Comparison of ENCODE assay signal across 8 mouse cellular contexts in the genomic region with DNA sequence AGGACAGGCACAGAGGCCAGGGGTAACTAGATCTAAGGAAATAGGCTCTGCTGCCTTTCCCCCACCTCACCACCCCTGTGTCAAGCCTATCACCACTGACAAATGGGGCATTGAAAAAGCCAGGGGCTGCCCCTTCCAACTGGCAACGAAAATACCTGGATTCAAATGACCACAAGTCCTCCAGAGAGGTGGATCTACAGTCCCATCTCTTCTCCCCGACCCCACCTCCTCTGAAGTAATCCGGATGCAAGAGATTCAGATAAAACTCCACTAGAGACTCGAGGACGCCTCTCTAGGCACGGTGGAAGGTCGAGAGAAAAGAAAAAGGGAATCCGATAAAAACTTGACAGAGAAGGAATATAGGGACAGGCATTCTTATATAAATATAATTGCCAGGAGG. TPM values are rescaled to one million over a fixed set of nuclear protein-coding genes. Genes with fewer than 3 reads are reported as not detected.
DNase-seq lines count a peak whose midpoint lies in the region; ATAC-seq and TF ChIP-seq lines count a peak whose summit lies in the region.

No protein-coding gene starts in this region.

- H3K27ac ChIP-seq in layer of hippocampus, adult 2 months, result peak overlapping the region; percentile 97
- no peak overlapping the region; the same call in 1 of the 2 replicates for H3K27ac ChIP-seq in embryonic facial prominence, embryonic 11.5 days (replicated peaks; ENCODE audit: low read depth, low read length)
- H3K27ac ChIP-seq in hindbrain, postnatal 0 days, result peak overlapping the region; percentile 98; the same call in 1 of the 2 replicates
- peak overlapping the region; percentile 92; the same call in 1 of the 2 replicates for H3K27ac ChIP-seq in neural tube, embryonic 11.5 days (ENCODE audit: low read depth, low read length)

- no peaks in the 10 kb centered on the region for H3K36me3 ChIP-seq in embryonic facial prominence, embryonic 11.5 days (replicated peaks; ENCODE audit: control insufficient read depth, insufficient read depth, low read depth, low read length)
- no peaks in the 10 kb centered on the region for H3K36me3 ChIP-seq in hindbrain, postnatal 0 days (ENCODE audit: insufficient read depth, low read length)
- H3K36me3 ChIP-seq in neural tube, embryonic 11.5 days (ENCODE audit: control insufficient read depth, insufficient read depth, low read length), result peaks cover 2% of the 10 kb centered on the region; the same call in 1 of the 2 replicates

- H3K27me3 ChIP-seq in embryonic facial prominence, embryonic 11.5 days (ENCODE audit: control insufficient read depth, insufficient read depth, low read length), result no peaks in the 10 kb centered on the region
- no peaks in the 10 kb centered on the region for H3K27me3 ChIP-seq in hindbrain, postnatal 0 days (ENCODE audit: insufficient read depth, low read length)
- H3K27me3 ChIP-seq in neural tube, embryonic 11.5 days (ENCODE audit: control insufficient read depth, insufficient read depth, low read length), result no peaks in the 10 kb centered on the region

- ATAC-seq in embryonic facial prominence, embryonic 11.5 days (replicated peaks; ENCODE audit: insufficient number of reproducible peaks, low FRiP score, low TSS enrichment, low read depth), result no peak
- ATAC-seq in hindbrain, postnatal 0 days, result no peak
- ATAC-seq in neural tube, embryonic 11.5 days (ENCODE audit: insufficient read depth, low FRiP score, low TSS enrichment), result no peak
- ATAC-seq in megakaryocyte-erythroid progenitor cell, adult 5-6 weeks (replicated peaks; ENCODE audit: low FRiP score, low TSS enrichment, poor library complexity, severe bottlenecking), result no peak

- no peak for DNase-seq in layer of hippocampus, adult 2 months (ENCODE audit: low spot score in 2 of 2)
- DNase-seq in layer of hippocampus, adult 9-10 months (ENCODE audit: low spot score), result no peak
- no peak for DNase-seq in embryonic facial prominence, embryonic 11.5 days (ENCODE audit: low spot score)
- DNase-seq in hindbrain, postnatal 0 days (ENCODE audit: low spot score), result no peak
- DNase-seq in neural tube, embryonic 11.5 days (ENCODE audit: low spot score), result no peak
- DNase-seq in layer of hippocampus, postnatal 25 days (ENCODE audit: extremely low spot score in 1 of 2, low spot score in 1 of 2), result no peak
- DNase-seq in cerebellum, adult 8-10 months, result no peak

- peak overlapping the region; percentile 68 for H3K4me3 ChIP-seq in layer of hippocampus, adult 2 months
- peak overlapping the region; percentile 49 for H3K4me3 ChIP-seq in embryonic facial prominence, embryonic 11.5 days (ENCODE audit: low read depth, low read length)
- H3K4me3 ChIP-seq in hindbrain, postnatal 0 days (ENCODE audit: low read length), result peak overlapping the region; percentile 73
- peak overlapping the region; percentile 58 for H3K4me3 ChIP-seq in neural tube, embryonic 11.5 days (ENCODE audit: low read depth, low read length)

- peak overlapping the region; percentile 74 for H3K4me2 ChIP-seq in embryonic facial prominence, embryonic 11.5 days (ENCODE audit: low read depth, low read length)
- H3K4me2 ChIP-seq in hindbrain, postnatal 0 days (ENCODE audit: low read depth, low read length), result peak overlapping the region; percentile 77
- peak overlapping the region; percentile 84 for H3K4me2 ChIP-seq in neural tube, embryonic 11.5 days (ENCODE audit: low read depth)

- WGBS in embryonic facial prominence, embryonic 11.5 days, result 2% methylated on average over 8 of the region's 8 CpGs
- WGBS in hindbrain, postnatal 0 days, result 1% methylated on average over 8 of the region's 8 CpGs
- 5% methylated on average over 8 of the region's 8 CpGs for WGBS in neural tube, embryonic 11.5 days

- no peak for TF ChIP-seq CTCF in layer of hippocampus, adult 2 months (conservative IDR thresholded peaks at IDR 0.05)
- no peak for TF ChIP-seq CTCF in hindbrain, postnatal 0 days (IDR thresholded peaks at IDR 0.05; ENCODE audit: low read depth)

- no peaks in the 10 kb centered on the region for H3K4me1 ChIP-seq in embryonic facial prominence, embryonic 11.5 days (ENCODE audit: control insufficient read depth, insufficient read depth, low read length)
- H3K4me1 ChIP-seq in hindbrain, postnatal 0 days (ENCODE audit: insufficient read depth, low read length), result 0 out of 2 replicates have a peak, but pooled peaks cover 4% of the 10 kb centered on the region
- peaks cover 11% of the 10 kb centered on the region for H3K4me1 ChIP-seq in neural tube, embryonic 11.5 days (ENCODE audit: control insufficient read depth, insufficient read depth, low read length)

- peak overlapping the region; percentile 68 for H3K9ac ChIP-seq in embryonic facial prominence, embryonic 11.5 days (replicated peaks; ENCODE audit: low read length)
- peak overlapping the region; percentile 76 for H3K9ac ChIP-seq in hindbrain, postnatal 0 days (replicated peaks; ENCODE audit: low read length)
- H3K9ac ChIP-seq in neural tube, embryonic 11.5 days (ENCODE audit: low read length), result peak overlapping the region; percentile 82

- no peaks in the 10 kb centered on the region for H3K9me3 ChIP-seq in embryonic facial prominence, embryonic 11.5 days (replicated peaks; ENCODE audit: control insufficient read depth, low read length)
- no peaks in the 10 kb centered on the region for H3K9me3 ChIP-seq in hindbrain, postnatal 0 days (ENCODE audit: low read length)
- H3K9me3 ChIP-seq in neural tube, embryonic 11.5 days (ENCODE audit: control insufficient read depth, low read length), result no peaks in the 10 kb centered on the region

RNA-seq across cellular contexts. Expression of a gene that starts 0.9 kb away (rescaled TPM):
- total RNA-seq in layer of hippocampus, adult 2 months (2021), result 10 to 100 TPM; 18.9 to 19.3 TPM
- 14.7 and 17.4 TPM in 2 replicates for polyA plus RNA-seq in embryonic facial prominence, embryonic 11.5 days (2014; fragmentation: Nextera tagmentation; extraction: Ambion mirVana)
- 13.4 and 20.7 TPM in 2 replicates for total RNA-seq in hindbrain, postnatal 0 days (2014; rRNA removed)
- polyA plus RNA-seq in hindbrain, postnatal 0 days (2015; fragmentation: Nextera tagmentation; extraction: Ambion mirVana), result 9.2 and 11.1 TPM in 2 replicates
- 16.5 and 17.3 TPM in 2 replicates for polyA plus RNA-seq in neural tube, embryonic 11.5 days (2014; fragmentation: Nextera tagmentation; extraction: Ambion mirVana)
- total RNA-seq in megakaryocyte-erythroid progenitor cell, adult 5-6 weeks (2014; fragmentation: Nextera tagmentation), result 19.5 and 24.7 TPM in 2 replicates
- 24.7 and 36.7 TPM in 2 replicates for total RNA-seq in megakaryocyte-erythroid progenitor cell, adult 5-6 weeks (2017)
- total RNA-seq in layer of hippocampus, postnatal 25 days (2021), result 10 to 100 TPM; 13.7 to 22.4 TPM

RNA-seq across cellular contexts. Expression of a gene that starts 1.1 kb away (rescaled TPM):
- total RNA-seq in layer of hippocampus, adult 2 months (2021), result 10 to 100 TPM; 14.5 to 15.4 TPM
- polyA plus RNA-seq in embryonic facial prominence, embryonic 11.5 days (2014; fragmentation: Nextera tagmentation; extraction: Ambion mirVana), result 14.7 and 15.8 TPM in 2 replicates
- 8.1 and 12.0 TPM in 2 replicates for total RNA-seq in hindbrain, postnatal 0 days (2014; rRNA removed)
- 9.7 and 11.3 TPM in 2 replicates for polyA plus RNA-seq in hindbrain, postnatal 0 days (2015; fragmentation: Nextera tagmentation; extraction: Ambion mirVana)
- 21.7 and 23.0 TPM in 2 replicates for polyA plus RNA-seq in neural tube, embryonic 11.5 days (2014; fragmentation: Nextera tagmentation; extraction: Ambion mirVana)
- 9.2 and 13.2 TPM in 2 replicates for total RNA-seq in megakaryocyte-erythroid progenitor cell, adult 5-6 weeks (2014; fragmentation: Nextera tagmentation)
- 16.6 and 18.7 TPM in 2 replicates for total RNA-seq in megakaryocyte-erythroid progenitor cell, adult 5-6 weeks (2017)
- total RNA-seq in layer of hippocampus, postnatal 25 days (2021), result 10 to 100 TPM; 13.4 to 16.9 TPM

RNA-seq across cellular contexts. Expression of a gene that starts 36.1 kb away (rescaled TPM):
- total RNA-seq in layer of hippocampus, adult 2 months (2021), result 10 to 100 TPM; 83.6 TPM
- 189 and 410 TPM in 2 replicates for polyA plus RNA-seq in embryonic facial prominence, embryonic 11.5 days (2014; fragmentation: Nextera tagmentation; extraction: Ambion mirVana)
- total RNA-seq in hindbrain, postnatal 0 days (2014; rRNA removed), result 209 and 223 TPM in 2 replicates
- 102 and 109 TPM in 2 replicates for polyA plus RNA-seq in hindbrain, postnatal 0 days (2015; fragmentation: Nextera tagmentation; extraction: Ambion mirVana)
- polyA plus RNA-seq in neural tube, embryonic 11.5 days (2014; fragmentation: Nextera tagmentation; extraction: Ambion mirVana), result 431 and 462 TPM in 2 replicates
- total RNA-seq in megakaryocyte-erythroid progenitor cell, adult 5-6 weeks (2014; fragmentation: Nextera tagmentation), result 300 and 366 TPM in 2 replicates
- 205 and 275 TPM in 2 replicates for total RNA-seq in megakaryocyte-erythroid progenitor cell, adult 5-6 weeks (2017)
- 100 to 1,000 TPM in 1 of 2 experiments, 10 to 100 TPM in 1; 97.3 to 104 TPM for total RNA-seq in layer of hippocampus, postnatal 25 days (2021)
